Mouse (Mus musculus): ENCODE data around the gene Trmt10b.

DNA sequence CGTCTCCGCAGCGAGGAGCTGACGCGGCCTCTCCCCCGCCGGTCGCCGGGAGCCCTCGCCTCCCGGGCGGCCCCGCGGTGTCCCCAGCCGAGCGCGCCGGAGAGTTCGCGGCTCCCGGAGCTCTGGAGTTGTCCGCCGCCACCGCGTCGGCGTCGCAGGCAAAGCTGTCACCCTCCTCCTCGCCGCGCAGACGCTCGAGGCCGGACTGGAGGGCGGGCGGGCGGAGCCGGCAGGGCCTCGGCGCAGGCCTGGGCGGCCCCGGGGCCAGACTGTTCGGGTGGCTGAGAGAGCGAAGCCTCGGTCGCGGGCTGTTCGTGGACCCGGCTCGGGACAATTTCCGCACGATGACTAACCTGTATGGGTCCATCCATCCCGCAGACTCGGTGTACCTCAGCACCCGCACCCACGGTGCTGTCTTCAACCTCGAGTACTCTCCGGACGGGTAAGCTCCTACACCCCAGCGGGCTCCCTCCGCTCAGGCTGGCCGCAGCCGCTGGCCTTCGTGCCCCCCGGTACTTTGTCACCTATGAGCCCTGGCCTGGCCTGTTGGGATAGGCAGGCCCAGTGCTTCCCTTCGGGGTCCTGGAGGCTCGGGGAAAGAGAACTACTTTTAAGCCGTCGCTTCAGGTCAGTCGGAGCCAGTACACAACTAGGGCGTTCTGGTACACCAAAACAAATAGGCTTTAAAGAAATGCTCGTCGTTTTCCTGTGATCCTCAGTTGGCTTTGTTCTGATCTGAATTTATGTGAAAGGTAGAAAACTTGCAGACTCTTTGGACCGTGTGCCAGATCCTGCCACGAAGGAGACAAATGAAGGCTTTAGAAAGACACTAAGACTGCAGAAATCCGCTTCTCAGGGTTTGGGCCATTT, 45.6 kb downstream of the Trmt10b start, which contains the start of gene Exosc3:
- TF ChIP-seq CEBPB (IDR thresholded peaks at IDR 0.05; ENCODE audit: low read depth) = no peak
- TF ChIP-seq CTCF (IDR thresholded peaks at IDR 0.05; ENCODE audit: control insufficient read depth, insufficient read depth, insufficient read length) = no peak
- TF ChIP-seq MAX (IDR thresholded peaks at IDR 0.05) = no peak
- no peak for TF ChIP-seq USF1 (IDR thresholded peaks at IDR 0.05; ENCODE audit: low read depth)
- no peak for TF ChIP-seq MYOG (IDR thresholded peaks at IDR 0.05; ENCODE audit: control insufficient read depth, extremely low read depth, insufficient read length)
- no peak for TF ChIP-seq FOSL1 (IDR thresholded peaks at IDR 0.05; ENCODE audit: insufficient read depth, low read length, poor library complexity, severe bottlenecking)
